Mouse (Mus musculus) heart, adult 2 months (tissue): ENCODE measurements around the gene Rrnad1. TPM values are rescaled to one million over a fixed set of nuclear protein-coding genes. Genes with fewer than 3 reads are reported as not detected.
"Not testable (repeated sequence)": the region's sequence is repeated elsewhere in the genome, so short reads cannot be mapped to it uniquely, and the experiment has no call there.

Source experiments
- DNase-seq, 2 experiments: peaks; one replicate each; pipeline ENCODE4 v3.0.0; 2021
- H3K27ac ChIP-seq: fragments of 200-600 bp; 2 replicates; pipeline ENCODE4 v1.8.1; 2022
- H3K27me3 ChIP-seq: fragments of 200-500 bp; 2 replicates; pipeline ENCODE4 v1.6.1; 2012; ENCODE audit warnings: mild to moderate bottlenecking, low read length, inconsistent platforms, mixed read lengths; ENCODE audit not compliant: control insufficient read depth, insufficient read depth
- H3K36me3 ChIP-seq: fragments of 200-500 bp; 2 replicates; pipeline ENCODE4 v1.6.1; 2012; ENCODE audit warnings: low read length, inconsistent platforms; ENCODE audit not compliant: control insufficient read depth, insufficient read depth
- H3K4me1 ChIP-seq: fragments of 200-500 bp; 2 replicates; pipeline ENCODE4 v1.6.1; 2011; ENCODE audit warnings: low read length; ENCODE audit not compliant: control insufficient read depth, insufficient read depth
- H3K4me3 ChIP-seq: fragments of 200-600 bp; 2 replicates; pipeline ENCODE4 v1.8.1; 2022
- H3K79me2 ChIP-seq: fragments of 200-500 bp; replicated peaks from 2 replicates; pipeline ENCODE4 v1.6.1; 2012; ENCODE audit warnings: mild to moderate bottlenecking, inconsistent platforms, low read length, moderate library complexity, mixed read lengths; ENCODE audit not compliant: control insufficient read depth, insufficient read depth
- H3K9ac ChIP-seq: fragments of 200-500 bp; 2 replicates; pipeline ENCODE4 v1.6.1; 2012; ENCODE audit warnings: low read depth, mild to moderate bottlenecking, control low read depth, inconsistent platforms, low read length, mixed read lengths
- CTCF ChIP-seq: fragments of 200-600 bp; IDR thresholded peaks from 2 replicates; pipeline ENCODE4 v1.8.1; 2022; ENCODE audit warnings: antibody characterized with exemption, mild to moderate bottlenecking, moderate library complexity
- EP300 ChIP-seq: fragments of 200-500 bp; IDR thresholded peaks from 2 replicates; pipeline ENCODE4 v1.6.1; 2011; ENCODE audit warnings: low read depth, low read length, control low read depth; ENCODE audit not compliant: insufficient read depth
- POLR2A ChIP-seq: fragments of 200-500 bp; IDR thresholded peaks from 2 replicates; pipeline ENCODE4 v1.6.1; 2011; ENCODE audit warnings: mild to moderate bottlenecking, low read depth, low read length, control low read depth; ENCODE audit not compliant: insufficient read depth
- WGBS: fragments of 180-500 bp; shearing (Covaris S2); methylation state at CpG from one replicate; pipeline ENCODE4 v1.1.7; 2018; 5-methylcytosine and 5-hydroxymethylcytosine counted together
- intact Hi-C: fragments of 180-260 bp; cut with DNase I; formaldehyde crosslinking; loops from one replicate; pipeline ENCODE4 v1.15.1; 2025
- polyA plus RNA-seq: library from polyadenylated mRNA; depleted of rRNA; stranded (reverse); fragments of >200 nt; gene quantifications from 2 replicates; pipeline ENCODE4 v1.2.3, GENCODE M21; 2012
- total RNA-seq, 2 experiments: library from RNA; stranded (reverse); gene quantifications; 2 replicates each; pipeline ENCODE4 v1.2.3; 2021

Rrnad1 gene
- total and polyA plus RNA-seq, 3 experiments, result 4.7 to 18.7 (median 5.5) TPM

DNA sequence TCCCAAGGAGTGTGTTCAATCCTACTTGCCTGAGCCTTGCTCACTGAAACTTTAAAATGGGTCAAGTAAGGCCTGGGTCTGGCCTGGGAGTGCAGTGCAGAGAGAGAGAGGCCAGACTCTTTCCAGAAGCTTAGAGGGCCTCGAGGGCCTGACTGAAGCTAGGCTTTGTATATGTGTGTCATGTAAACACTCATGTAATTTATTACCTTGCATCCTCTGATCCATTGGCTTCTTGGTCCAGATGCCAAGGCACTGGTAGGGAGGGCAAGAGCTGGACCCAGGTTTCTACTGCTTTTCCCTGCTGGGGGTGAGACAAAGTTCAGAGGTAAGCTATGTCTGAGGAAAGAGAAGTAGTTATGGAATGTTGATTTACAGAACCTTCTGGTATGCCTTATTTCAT lies 22.6 kb downstream of the Rrnad1 start:
- no peak for DNase-seq
- peak overlapping the region; percentile 94 for H3K9ac ChIP-seq
- no peaks in the 10 kb centered on the region for H3K27me3 ChIP-seq
- H3K36me3 ChIP-seq, result no peaks in the 10 kb centered on the region; the same call in 1 of the 2 replicates
- H3K4me3 ChIP-seq, result peak overlapping the region; percentile 98
- H3K4me1 ChIP-seq, result peaks cover 23% of the 10 kb centered on the region
- no peak for TF ChIP-seq CTCF
- peak overlapping the region; percentile 30; the same call in 1 of the 2 replicates for H3K27ac ChIP-seq
- intact Hi-C loops, result no loop called here
- H3K79me2 ChIP-seq, result peaks cover 8% of the 10 kb centered on the region; the same call in 1 of the 2 replicates
- WGBS, result 3% methylated on average over 1 of the region's 1 CpGs

DNA sequence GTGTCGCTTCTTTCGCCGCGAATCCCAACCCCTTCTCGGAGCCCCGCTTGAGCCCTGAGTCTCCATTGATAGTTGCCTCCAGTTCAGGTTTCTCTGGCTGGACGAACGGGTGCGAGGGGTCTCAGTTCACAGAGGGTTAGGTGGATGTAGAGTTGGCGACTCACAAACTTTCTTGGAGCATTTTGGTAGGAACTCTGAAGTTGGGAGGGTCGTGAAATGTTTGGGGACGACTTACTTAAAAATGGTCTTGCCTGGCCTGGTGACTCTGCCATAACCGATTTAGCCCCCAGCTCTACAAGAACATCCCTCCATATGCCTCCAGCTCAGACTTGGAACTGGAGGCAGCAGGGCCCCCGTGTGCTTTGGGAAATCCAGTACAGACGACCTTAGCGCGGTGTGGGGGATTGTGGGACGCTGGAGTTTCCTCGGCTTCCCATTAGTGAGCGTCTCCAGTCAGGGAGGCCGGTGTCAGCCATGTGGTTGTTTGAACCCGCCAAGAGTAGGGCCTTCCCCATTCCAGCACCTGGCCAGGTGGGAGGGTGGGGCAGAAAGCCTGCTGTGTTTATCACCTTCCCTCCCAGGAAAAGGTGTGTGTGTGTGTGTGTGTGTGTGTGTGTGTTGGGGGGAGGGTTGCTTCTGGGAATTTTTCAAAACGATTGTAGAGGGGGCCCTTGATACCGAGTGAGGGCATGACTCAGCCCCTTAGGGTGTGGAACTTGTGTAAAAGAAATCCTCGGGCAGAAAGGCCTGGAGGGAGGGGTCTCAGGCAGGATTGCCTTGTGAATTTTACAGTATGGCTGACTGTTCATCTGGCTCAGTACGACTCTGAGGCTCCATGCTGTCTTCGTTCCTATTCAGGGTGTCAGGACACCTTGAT lies 23.3 kb downstream of the Rrnad1 start:
- Histone ChIP-seq H3K36me3 (no peaks in the 10 kb centered on the region; the same call in 1 of the 2 replicates), H3K27ac (peak overlapping the region; percentile 93), H3K4me1 (peaks cover 23% of the 10 kb centered on the region), H3K9ac (peak overlapping the region; percentile 94), H3K27me3 (no peaks in the 10 kb centered on the region), H3K79me2 (peaks cover 8% of the 10 kb centered on the region; the same call in 1 of the 2 replicates), H3K4me3 (peak overlapping the region; percentile 98)
- TF ChIP-seq CTCF (no peak), POLR2A (no peak), EP300 (no peak)
- intact Hi-C loops, result loop anchor here (1.0 kb wide), 1 partner anchor 20 kb away; no protein-coding TSS in a partner anchor
- WGBS, result under 1% methylated on average over 27 of the region's 27 CpGs
- peak; percentile 46 to 53 for DNase-seq

DNA sequence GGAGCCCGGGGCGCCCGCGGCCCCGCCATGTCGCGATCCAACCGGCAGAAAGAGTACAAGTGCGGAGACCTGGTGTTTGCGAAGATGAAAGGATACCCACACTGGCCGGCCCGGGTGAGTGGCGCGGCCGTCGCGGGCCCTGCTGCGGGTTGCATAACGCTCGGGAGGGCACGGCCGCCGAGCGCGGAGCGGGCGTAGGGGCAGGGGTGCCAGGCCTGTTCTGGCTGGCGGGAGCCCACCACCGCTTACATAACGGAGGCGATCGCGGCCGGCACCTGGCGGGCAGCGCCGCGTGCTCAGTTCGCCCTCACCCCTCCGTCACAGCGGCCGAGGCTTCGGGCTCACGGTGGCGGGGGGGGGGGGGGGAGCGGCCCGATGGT lies 23.9 kb downstream of the Rrnad1 start:
- peak in 1 of 2 experiments; percentile 83 for DNase-seq
- intact Hi-C loops, result loop anchor here (1.0 kb wide), 1 partner anchor 19 kb away; no protein-coding TSS in a partner anchor
- Histone ChIP-seq H3K4me3 (peak overlapping the region; percentile 98), H3K9ac (peak overlapping the region; percentile 94), H3K4me1 (peaks cover 23% of the 10 kb centered on the region), H3K27ac (peak overlapping the region; percentile 93), H3K27me3 (no peaks in the 10 kb centered on the region), H3K79me2 (peaks cover 6% of the 10 kb centered on the region; the same call in 1 of the 2 replicates), H3K36me3 (no peaks in the 10 kb centered on the region; the same call in 1 of the 2 replicates)
- WGBS, result under 1% methylated on average over 37 of the region's 47 CpGs
- TF ChIP-seq CTCF, result no peak
- no peak for TF ChIP-seq EP300
- no peak; the same call in 1 of the 2 replicates for TF ChIP-seq POLR2A

DNA sequence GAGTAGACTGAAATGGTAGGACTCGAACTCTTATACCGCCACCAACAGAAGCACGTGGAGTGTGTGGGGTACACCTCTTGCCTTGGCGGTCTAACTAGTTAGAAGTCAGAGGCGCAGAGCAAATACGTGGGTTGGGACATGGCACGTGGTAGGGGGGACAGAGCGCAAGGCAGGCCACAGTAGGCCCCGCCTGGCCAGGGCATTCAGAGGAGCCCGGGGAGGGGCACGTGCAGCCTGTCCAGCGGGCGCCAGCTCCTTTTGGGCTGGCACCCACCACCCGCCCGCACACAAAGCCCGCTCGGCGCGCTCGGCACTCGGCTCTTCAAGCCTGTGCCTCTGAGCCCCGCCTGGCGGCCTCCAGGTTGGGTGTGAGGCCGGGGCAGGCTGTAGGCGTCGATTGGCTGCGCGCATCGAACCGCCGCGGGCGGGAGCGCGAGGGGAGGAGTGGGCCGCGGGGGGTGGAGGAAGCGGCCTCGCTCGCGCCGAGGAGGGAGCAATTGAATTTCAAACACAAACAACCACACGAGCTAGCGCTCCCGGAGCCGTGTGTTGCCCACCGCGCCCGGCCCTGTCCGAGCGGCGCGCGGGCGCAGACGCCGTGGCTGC lies 24.5 kb downstream of the Rrnad1 start, which contains the start of gene Hdgf:
Gene Hdgf, plus strand, starts transcription at position 442 of the 606 bp plus-strand sequence.
- Histone ChIP-seq H3K9ac (peak within 1 kb of the TSS; percentile 94), H3K4me1 (peaks cover 20% of the 10 kb centered on the region), H3K27me3 (no peaks in the 10 kb centered on the region), H3K27ac (peak within 1 kb of the TSS; percentile 93), H3K79me2 (peaks cover 6% of the 10 kb centered on the region; the same call in 1 of the 2 replicates), H3K4me3 (peak within 1 kb of the TSS; percentile 98), H3K36me3 (no peaks in the 10 kb centered on the region; the same call in 1 of the 2 replicates)
- WGBS, result under 1% methylated on average over 53 of the region's 57 CpGs
- peak; percentile 96 to 97 for DNase-seq
- TF ChIP-seq POLR2A (peak; percentile 15), EP300 (peak; percentile 60; the same call in 1 of the 2 replicates), CTCF (peak; percentile 44)
- intact Hi-C loops, result loop anchor here (1.0 kb wide), 1 partner anchor 19 kb away; no protein-coding TSS in a partner anchor

DNA sequence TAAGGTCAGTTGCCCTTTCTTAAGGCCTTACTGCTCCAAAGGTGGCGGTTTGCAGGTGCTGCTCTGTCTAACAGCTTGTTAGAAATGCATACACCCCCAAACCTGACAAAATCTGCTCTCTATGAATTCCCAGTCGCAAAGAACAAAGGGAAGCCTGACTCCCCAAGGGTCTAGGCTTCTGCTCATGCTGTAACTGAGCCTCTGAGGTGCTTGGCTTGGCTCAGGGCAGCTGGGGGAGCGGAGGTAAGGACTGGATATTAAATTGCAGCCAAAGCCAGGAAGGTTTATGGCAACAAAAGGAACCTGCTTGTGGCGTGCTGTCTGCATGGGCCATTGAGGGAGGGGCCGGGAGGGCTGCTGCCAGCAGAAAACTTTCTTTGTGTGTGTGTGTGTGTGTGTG lies 26.7 kb downstream of the Rrnad1 start:
- H3K27me3 ChIP-seq, result no peaks in the 10 kb centered on the region
- DNase-seq, result no peak
- peaks cover 11% of the 10 kb centered on the region for H3K4me1 ChIP-seq
- peaks cover 2% of the 10 kb centered on the region; the same call in 1 of the 2 replicates for H3K79me2 ChIP-seq
- no peak for TF ChIP-seq POLR2A
- no peak for TF ChIP-seq EP300
- TF ChIP-seq CTCF, result no peak
- no peak overlapping the region for H3K4me3 ChIP-seq
- no peak overlapping the region for H3K9ac ChIP-seq
- H3K36me3 ChIP-seq, result no peaks in the 10 kb centered on the region
- intact Hi-C loops, result no loop called here
- WGBS, result 71% methylated on average over 5 of the region's 5 CpGs
- H3K27ac ChIP-seq, result no peak overlapping the region

DNA sequence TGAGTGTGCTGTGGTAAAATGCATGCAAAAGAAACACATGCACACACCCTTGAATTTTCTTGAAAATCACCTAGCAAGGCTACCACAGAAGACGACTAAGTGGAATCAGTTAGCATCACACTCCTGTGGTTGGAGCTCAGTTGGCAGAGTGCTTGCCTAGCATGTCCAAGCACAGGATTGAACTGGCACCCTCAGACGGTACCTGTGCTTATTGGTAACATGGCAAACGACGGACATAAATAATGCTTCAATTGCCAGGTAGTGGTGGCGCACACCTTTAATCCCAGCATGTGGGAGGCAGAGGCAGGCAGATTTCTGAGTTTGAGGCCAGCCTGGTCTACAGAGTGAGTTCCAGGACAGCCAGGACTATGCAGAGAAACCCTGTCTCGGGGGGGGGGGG lies 28.6 kb downstream of the Rrnad1 start:
- H3K79me2 ChIP-seq, DNase-seq, intact Hi-C loops, H3K27ac ChIP-seq, H3K4me3 ChIP-seq, H3K9ac ChIP-seq, H3K4me1 ChIP-seq, H3K27me3 ChIP-seq, H3K36me3 ChIP-seq: not testable (repeated sequence)
- WGBS, result 80% methylated on average over 6 of the region's 6 CpGs
